Mouse (Mus musculus) heart, adult 18-20 months (tissue): ENCODE results near the gene Tchhl1. TPM values are rescaled to one million over a fixed set of nuclear protein-coding genes. Genes with fewer than 3 reads are reported as not detected.
"Not testable (repeated sequence)": the region's sequence is repeated elsewhere in the genome, so short reads cannot be mapped to it uniquely, and the experiment has no call there.

Experiments
- DNase-seq, 2 experiments: peaks; one replicate each; pipeline ENCODE4 v3.0.0; 2021 to 2022; ENCODE audit warnings: mixed read lengths in 1 of 2
- long read RNA-seq, 2 experiments: library from polyadenylated mRNA; stranded (forward); transcript quantifications; one replicate each; pipeline ENCODE4 v2.0.0; 2021
- total RNA-seq, 2 experiments: library from RNA; stranded (reverse); gene quantifications; 2 replicates each; pipeline ENCODE4 v1.2.3; 2021

The Tchhl1 gene
- total RNA-seq, result not detected
- long read RNA-seq, experiment 1, result 0 reads
- long read RNA-seq, experiment 2, result 0 reads

DNA sequence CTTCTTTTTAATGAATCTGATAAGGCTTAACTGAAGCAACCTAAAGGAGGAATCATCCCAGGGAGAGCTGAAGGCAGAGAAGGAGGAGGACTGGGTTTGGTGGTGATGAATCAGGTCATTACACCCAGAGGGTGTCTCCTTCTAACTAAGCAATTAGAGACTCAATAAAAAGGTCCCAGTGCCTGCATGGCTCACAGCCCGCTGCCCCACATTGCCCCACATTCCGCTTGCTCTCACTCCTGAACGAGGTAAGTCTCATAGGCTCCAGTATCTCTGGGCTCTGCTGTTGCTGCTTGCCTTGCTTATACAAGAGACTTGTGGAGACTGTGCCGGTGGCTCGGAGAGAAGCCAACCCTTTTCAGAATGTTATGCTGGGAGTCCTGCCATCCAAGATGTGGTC is at the start of gene Tchhl1:
Tchhl1 (plus strand) TSS at position 194 of the 400 bp plus-strand sequence.
- no peak for DNase-seq

DNA sequence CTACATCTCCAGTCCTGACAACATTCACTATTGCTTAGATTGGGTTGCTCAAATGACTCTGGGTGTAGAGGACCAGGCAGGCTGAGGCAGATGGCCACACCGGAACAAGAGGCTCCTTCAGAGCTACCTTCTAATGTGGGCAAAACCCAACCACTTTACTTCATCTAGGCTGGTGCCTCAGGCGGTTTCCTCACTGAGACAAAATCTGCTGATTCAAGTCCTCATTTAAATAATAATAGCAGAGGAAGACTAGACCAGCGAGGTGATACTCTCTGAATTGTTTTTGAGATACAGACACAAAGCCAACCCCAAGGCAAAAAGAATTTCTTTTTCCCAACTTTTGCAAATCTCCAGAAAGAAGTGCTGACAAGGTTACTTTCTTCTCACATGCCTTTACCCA is 36.9 kb upstream of the Tchhl1 start:
- DNase-seq, result no peak

DNA sequence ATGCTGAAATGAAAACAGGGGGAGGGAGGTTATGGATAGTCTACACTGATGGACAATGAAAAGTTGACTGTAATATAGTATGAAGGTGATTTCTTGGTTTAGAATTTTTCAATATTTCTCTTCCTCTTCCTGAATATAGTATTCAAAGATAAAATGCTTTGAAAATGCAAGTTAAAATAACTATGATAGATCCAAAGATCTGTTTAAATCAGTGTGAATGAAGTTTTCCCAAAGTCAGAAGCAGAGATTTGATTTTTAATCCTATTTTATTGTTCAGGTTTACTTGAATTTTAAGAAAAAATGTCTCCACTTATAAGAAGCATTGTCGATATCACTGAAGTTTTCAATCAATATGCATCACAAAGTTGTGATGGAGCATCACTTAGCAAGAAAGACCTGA is 26.5 kb upstream of the Tchhl1 start, which contains the start of gene Tchh:
Tchh (plus strand) TSS at position 301 of the 400 bp plus-strand sequence.
- no peak for DNase-seq

- peak; percentile 39 to 48 for DNase-seq
These were observed 25.0 kb upstream of the Tchhl1 start for GRCm38 (mm10) chr3:93443501-93444101.

DNA sequence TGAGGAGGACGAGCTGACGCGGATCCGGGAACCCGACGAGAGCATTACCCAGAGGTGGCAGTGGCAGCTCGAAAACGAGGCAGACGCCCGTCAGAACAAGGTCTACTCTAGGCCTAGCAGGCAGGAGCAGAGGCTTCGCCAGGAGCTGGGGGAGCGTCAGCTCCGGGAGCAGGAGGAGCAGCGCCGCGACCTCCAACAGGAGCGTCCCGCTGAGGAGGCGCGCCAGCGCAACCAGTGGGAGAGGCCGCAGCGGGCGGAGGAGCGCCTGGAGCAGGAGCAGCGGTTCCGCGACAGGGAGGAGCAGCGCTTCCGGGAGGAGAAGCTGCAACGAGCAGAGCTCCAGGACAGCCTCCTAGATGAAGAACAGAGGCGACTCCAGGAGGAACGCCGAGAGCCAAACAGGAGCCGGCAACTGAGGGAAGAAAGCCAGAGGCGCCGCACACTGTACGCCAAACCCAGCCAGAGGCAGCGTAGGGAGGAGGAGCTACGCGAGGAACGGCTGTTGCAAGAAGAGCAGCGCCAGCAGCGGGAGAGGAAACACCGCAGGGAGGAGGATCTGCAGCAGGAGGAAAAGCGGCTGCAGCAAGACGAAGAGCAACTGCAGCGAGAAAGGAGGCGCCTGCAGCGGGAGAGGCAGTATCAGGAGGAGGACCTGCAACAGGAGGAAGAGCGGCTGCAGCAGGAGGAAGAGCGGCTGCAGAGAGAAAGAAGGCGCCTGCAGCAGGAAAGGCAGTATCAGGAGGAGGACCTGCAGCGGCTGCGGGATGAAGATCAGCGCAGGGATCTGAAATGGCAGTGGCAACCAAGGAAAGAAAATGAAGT is 24.0 kb upstream of the Tchhl1 start:
- peak; percentile 78 to 83 for DNase-seq

DNA sequence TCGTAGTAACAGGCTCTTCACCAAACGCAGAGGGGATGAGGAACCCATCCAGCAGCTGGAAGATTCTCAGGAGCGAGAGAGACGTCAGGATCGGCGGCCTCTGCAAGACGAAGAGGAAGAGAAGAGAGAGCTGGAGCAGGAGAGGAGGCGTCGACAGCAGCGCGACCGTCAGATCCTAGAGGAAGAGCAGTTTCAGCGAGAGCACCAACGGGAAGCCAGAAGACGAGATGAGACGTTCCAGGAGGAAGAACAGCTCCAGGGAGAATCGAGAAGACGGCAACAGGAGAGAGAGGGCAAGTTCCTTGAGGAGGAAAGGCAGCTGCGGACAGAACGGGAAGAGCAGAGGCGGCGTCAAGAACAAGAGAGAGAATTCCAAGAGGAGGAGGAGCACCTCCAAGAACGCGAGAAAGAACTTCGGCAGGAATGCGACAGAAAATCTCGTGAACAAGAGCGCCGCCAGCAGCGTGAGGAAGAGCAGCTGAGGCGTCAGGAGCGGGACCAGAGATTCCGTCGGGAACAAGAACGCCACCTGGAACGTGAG is 23.3 kb upstream of the Tchhl1 start:
- DNase-seq, result peak; percentile 15 to 40

DNA sequence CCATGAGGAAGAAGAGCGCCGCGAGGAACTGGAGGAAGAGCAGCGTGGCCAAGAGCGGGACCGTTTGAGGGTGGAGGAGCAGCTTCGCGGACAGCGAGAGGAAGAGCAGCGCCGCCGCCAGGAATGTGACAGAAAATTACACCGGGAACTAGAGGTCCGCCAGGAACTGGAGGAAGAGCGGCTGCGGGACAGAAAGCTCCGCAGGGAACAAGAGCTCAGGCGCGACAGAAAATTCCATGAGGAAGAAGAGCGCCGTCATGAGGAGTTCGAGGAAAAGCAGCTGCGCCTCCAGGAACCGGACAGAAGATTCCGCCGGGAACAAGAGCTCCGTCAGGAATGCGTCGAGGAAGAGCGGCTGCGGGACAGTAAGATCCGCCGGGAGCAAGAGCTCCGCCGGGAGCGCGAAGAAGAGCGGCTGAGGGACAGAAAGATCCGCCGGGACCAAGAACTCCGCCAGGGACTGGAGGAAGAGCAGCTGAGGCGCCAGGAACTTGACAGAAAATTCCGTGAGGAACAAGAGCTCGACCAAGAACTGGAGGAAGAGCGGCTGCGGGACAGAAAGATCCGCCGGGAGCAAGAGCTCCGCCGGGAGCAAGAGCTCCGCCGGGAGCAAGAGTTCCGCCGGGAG is 22.3 kb upstream of the Tchhl1 start:
- peak; percentile 29 to 34 for DNase-seq

GRCm38 (mm10) chr3:93446756-93447137 is 21.8 kb upstream of the Tchhl1 start:
- DNase-seq, result peak in 1 of 2 experiments; percentile 21

DNA sequence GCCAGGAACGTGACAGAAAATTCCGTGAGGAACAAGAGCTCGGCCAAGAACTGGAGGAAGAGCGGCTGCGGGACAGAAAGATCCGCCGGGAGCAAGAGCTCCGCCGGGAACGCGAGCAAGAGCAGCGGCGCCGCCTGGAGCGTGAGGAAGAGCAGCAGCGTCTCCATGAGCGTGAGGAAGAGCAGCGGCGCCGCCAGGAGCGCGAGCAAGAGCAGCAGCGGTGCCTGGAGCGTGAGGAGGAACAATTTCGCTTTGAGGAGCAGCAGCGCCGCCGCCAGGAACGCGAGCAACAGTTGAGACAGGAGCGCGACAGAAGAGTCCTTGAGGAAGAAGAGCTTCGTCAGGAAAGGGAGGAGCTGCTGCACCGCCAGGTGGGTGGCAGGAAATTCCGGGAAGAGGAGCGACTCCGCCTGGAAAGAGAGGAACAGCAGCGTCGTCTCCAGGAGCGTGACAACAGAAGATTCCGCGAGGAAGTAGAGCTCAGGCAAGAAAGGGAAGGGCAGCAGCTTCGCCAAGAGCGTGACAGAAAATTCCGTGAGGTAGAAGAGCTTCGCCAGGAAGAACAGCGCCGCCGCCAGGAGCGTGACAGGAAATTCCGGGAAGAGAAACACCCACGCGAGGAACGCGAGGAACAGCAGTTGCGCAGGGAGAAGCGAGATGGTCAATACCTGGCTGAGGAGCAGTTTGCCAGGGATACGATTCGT is 21.3 kb upstream of the Tchhl1 start:
- DNase-seq, result peak; percentile 60 to 67

DNA sequence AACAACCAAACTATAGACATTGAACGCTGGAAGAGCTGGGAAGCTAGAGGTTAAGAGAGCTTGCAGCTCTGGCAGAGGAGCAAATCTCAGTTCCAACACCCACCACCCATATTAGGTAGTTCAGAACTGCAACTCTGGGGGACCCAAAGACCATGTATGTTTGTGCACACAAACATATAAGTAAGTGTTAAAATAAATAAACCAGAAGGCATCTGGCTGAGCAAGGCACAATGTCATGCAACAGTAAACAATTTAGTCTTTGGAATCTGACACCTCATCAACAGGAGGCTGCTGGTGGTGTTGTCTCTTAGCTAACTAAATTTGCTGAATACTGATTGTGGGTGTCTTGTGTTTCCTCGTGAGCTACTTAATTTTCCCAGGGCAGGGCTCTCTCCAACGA is 2.0 kb upstream of the Tchhl1 start:
- no peak for DNase-seq

- DNase-seq, result no peak
These were observed 1.4 kb upstream of the Tchhl1 start for GRCm38 (mm10) chr3:93467130-93467529.

DNA sequence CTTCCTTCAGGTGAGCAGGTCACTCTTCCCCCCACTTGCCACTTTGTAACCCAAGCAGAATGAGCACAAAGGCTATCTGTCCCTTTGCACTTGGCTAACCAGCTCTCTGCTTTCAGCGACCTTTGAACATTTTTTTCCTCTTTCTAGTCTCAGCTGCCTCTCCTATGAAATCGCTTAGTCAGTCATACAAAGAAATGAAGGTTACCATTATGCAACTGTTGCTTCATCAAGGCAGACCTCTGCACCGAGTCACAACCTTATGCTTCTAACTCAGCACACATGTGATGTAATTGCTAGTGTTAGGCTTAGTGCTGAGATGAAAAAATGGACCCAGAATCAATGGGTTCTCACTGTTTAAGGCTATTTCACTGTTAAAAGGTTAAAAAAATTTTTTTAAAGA is 1.1 kb downstream of the Tchhl1 start:
- DNase-seq, result no peak

DNA sequence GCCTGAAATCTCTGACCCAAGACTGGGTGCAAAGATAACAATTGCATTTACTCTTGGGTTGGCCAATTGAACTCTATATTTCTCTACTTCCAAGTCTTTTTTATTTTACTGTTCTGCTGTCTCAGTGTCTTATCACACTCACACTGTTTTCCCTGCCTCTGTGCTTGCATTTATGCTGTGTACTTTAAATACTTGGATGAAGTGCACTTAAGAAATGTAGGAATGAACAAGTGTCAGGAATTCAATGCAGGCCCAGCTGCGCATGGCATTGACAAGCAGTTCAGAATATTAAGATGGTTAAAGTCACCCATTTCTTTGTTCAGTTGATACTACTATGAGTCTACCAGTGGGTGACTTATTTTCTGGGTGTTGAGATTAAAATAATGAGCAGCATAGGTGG is 11.5 kb downstream of the Tchhl1 start:
- no peak for DNase-seq

- DNase-seq, result no peak
These were observed 13.5 kb downstream of the Tchhl1 start for GRCm38 (mm10) chr3:93481982-93482616.

DNA sequence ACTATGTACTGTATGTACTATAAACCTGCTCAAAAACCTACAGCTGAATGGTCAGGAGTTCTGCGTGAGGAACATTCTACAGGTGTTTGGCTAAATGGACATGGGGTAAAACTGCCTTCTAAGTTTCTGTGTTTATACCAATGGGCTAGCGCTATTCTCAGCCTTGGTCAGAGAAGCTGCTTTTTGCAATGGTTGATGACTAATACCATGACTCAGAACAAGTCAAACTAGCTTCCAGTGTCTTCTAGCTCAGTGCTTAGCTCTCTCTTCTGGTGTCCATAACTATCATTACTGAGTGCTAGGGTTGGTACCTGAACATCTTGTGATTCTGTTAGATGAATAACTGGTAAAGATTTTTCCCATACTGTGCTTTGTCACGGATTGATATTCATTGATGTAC is 17.1 kb downstream of the Tchhl1 start:
- no peak for DNase-seq

DNA sequence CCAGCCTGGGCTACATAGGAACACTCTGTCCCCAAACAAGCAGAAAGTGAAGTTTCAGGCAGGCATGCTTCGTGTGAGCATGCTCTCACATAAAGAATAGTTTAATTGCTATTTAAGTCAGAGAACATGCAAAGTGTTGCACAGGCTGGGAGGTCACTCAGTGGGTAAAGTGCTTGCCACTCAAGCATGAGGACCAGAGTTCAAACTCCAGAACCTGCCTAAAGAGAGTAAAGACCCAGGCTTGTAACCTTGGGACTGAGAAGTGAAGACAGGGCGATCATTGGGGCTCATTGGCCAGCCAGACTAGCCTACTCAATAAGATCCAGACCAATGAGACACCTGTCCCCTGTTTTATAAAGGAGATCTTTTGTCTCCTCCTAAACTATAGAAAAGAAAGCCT is 20.0 kb downstream of the Tchhl1 start:
- DNase-seq, result no peak

- DNase-seq, result no peak
These were observed 23.6 kb downstream of the Tchhl1 start for GRCm38 (mm10) chr3:93492176-93492575.

GRCm38 (mm10) chr3:93493992-93494391 is 25.4 kb downstream of the Tchhl1 start:
- DNase-seq, result peak; percentile 54 to 65

- not testable (repeated sequence) for DNase-seq
These were observed 26.2 kb downstream of the Tchhl1 start for GRCm38 (mm10) chr3:93494774-93495173.

DNA sequence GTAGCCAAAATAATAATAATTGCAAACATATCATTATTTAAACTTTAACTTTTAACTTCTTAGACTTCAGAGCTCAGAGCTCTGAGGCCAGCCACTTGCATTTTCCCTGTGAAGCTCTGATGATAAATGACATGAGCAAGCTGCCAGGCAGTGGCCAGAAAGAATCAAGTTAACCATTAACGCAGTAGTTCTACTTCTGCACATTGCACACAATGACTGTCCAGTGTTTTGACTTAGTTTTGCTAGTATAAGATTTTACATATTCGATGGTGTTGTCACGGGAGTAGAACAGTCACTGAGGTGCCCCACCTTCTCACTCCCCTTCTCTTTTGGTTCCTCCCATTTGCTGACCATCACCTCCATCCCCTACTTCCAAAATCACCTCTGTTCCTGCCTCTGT is 28.6 kb downstream of the Tchhl1 start:
- DNase-seq, result no peak

DNA sequence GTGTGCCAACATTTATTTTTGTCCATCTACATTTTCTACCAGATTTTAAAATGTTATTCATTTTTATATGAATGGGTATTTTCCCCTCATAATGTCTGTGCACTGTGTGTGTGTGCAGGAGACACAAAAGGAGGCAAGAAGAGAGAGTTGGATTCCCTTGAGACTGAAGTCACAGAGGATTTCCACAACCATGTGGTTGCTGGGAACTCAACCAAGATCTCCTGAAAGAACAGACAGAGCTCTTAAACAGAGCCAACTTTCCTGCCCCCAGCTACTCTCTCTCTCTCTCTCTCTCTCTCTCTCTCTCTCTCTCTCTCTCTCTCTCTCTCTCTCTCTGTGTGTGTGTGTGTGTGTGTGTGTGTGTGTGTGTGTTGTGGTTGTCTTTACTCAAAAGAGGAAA is 30.6 kb downstream of the Tchhl1 start:
- no peak for DNase-seq
